Mouse (Mus musculus) embryonic fibroblast, embryonic 13.5 days (primary cell): ENCODE data around the gene Gtpbp2.

ENCODE experiments used
- CTCF ChIP-seq: IDR thresholded peaks from 2 replicates; pipeline ENCODE4 v1.5.1; 2011; ENCODE audit warnings: mild to moderate bottlenecking, control low read depth, low read length, moderate library complexity, borderline replicate concordance; ENCODE audit not compliant: insufficient read depth
- POLR2A ChIP-seq: IDR thresholded peaks from 2 replicates; pipeline ENCODE4 v1.6.1; 2011; ENCODE audit warnings: low read depth, mild to moderate bottlenecking, control low read depth, low read length, moderate library complexity

- TF ChIP-seq POLR2A (no peak), CTCF (no peak)
Measured at GRCm38 (mm10) chr17:46129741-46130498, 30.9 kb upstream of the Gtpbp2 start.
